ENCODE assay signal across 15 mouse cellular contexts in the genomic region with DNA sequence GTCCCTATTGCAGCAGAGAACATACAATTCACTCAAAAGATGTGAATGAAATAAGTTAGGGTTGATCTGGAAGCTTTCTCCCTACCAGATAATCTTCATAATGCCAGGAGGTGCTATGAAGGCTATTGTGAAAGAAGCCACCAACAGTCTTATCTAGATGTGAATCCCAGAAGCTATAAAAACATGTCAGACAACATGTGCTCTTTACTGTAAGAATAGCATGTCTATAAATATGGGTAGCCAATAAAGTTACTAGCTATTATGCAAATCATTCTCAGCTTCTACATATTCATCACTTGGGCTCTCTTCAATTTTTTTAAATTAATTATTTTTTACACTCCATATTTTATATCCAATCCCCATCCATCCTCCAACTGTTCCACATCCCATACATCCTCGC.
"Had no signal": no experiment of that assay in that cellular context is flagged by ENCODE, and none has a peak within 500 bp of the region (broad histone marks: within the 10 kb centered on the region; RNA-seq: fewer than 3 reads in every experiment).

No protein-coding gene starts in this region.

- H3K9ac ChIP-seq: neural tube, embryonic 13.5 days; neural tube, embryonic 15.5 days; stomach, embryonic 15.5 days had no signal

- DNase-seq: retina, postnatal 1 day; right cerebral cortex, adult 18-20 months; right cerebral cortex, postnatal 14 days; right cerebral cortex, postnatal 25 days; spleen, adult 18-20 months; thymus, adult 18-20 months; thymus, adult 2 months; thymus, postnatal 14 days; thymus, postnatal 25 days; thymus, postnatal 36 days; thymus, postnatal 4 days had no signal

- H3K36me3 ChIP-seq: neural tube, embryonic 13.5 days; neural tube, embryonic 15.5 days; stomach, embryonic 15.5 days had no signal

- H3K27me3 ChIP-seq: neural tube, embryonic 13.5 days; neural tube, embryonic 15.5 days; stomach, embryonic 15.5 days had no signal

- H3K4me3 ChIP-seq: neural tube, embryonic 13.5 days; neural tube, embryonic 15.5 days; stomach, embryonic 15.5 days had no signal

- H3K27ac ChIP-seq: neural tube, embryonic 13.5 days; neural tube, embryonic 15.5 days; stomach, embryonic 15.5 days; stomach, postnatal 0 days had no signal

- H3K4me1 ChIP-seq: neural tube, embryonic 13.5 days; neural tube, embryonic 15.5 days; stomach, embryonic 15.5 days had no signal

- H3K4me2 ChIP-seq: neural tube, embryonic 13.5 days; neural tube, embryonic 15.5 days; stomach, embryonic 15.5 days had no signal

- H3K9me3 ChIP-seq: neural tube, embryonic 13.5 days; neural tube, embryonic 15.5 days; stomach, embryonic 15.5 days had no signal
